ENCODE assay signal across 8 mouse cellular contexts in genomic region chr3:124274928-124275609, GRCm38 (mm10). TPM values are rescaled to one million over a fixed set of nuclear protein-coding genes. Genes with fewer than 3 reads are reported as not detected.
DNase-seq lines count a peak whose midpoint lies in the region; ATAC-seq and TF ChIP-seq lines count a peak whose summit lies in the region.
"Not testable (repeated sequence)": the region's sequence is repeated elsewhere in the genome, so short reads cannot be mapped to it uniquely, and the experiment has no call there.

No protein-coding gene starts in this region.

- H3K4me3 ChIP-seq in bone marrow macrophage, adult 2 months (ENCODE audit: insufficient read depth, low read length); hindbrain, postnatal 0 days (ENCODE audit: low read length): not testable (repeated sequence)

- H3K9ac ChIP-seq in hindbrain, postnatal 0 days (replicated peaks; ENCODE audit: low read length): not testable (repeated sequence)

- H3K27ac ChIP-seq in bone marrow macrophage, adult 2 months (ENCODE audit: insufficient read depth, low read depth, low read length); hindbrain, postnatal 0 days: not testable (repeated sequence)

- not testable (repeated sequence) for H3K27me3 ChIP-seq in hindbrain, postnatal 0 days (ENCODE audit: insufficient read depth, low read length)

- DNase-seq in 416B (ENCODE audit: low read depth): peak; percentile 51
- peak; percentile 78 for DNase-seq in embryo, embryonic 11 days
- peak; percentile 14 for DNase-seq in gastrocnemius, postnatal 14 days
- DNase-seq in hindbrain, postnatal 0 days (ENCODE audit: low spot score): peak; percentile 91
- peak; percentile 54 to 63 for DNase-seq in layer of hippocampus, postnatal 14 days (ENCODE audit: low spot score in 2 of 2)
- peak; percentile 19 for DNase-seq in lung, postnatal 14 days
- peak; percentile 72 for DNase-seq in retina, postnatal 1 day

- H3K36me3 ChIP-seq in hindbrain, postnatal 0 days (ENCODE audit: insufficient read depth, low read length): not testable (repeated sequence)

- not testable (repeated sequence) for H3K9me3 ChIP-seq in hindbrain, postnatal 0 days (ENCODE audit: low read length)

- intact Hi-C loops in gastrocnemius, postnatal 14 days (cut with DNase I; ENCODE audit: low total_unique reads): loop anchor here (5.0 kb wide), 1 partner anchor 753 kb away; no protein-coding TSS in a partner anchor

- H3K4me2 ChIP-seq in hindbrain, postnatal 0 days (ENCODE audit: low read depth, low read length): peak overlapping the region; percentile 42

- H3K4me1 ChIP-seq in bone marrow macrophage, adult 2 months (ENCODE audit: control insufficient read depth, insufficient read depth, low read length); hindbrain, postnatal 0 days (ENCODE audit: insufficient read depth, low read length): not testable (repeated sequence)

- 11% methylated on average over 13 of the region's 13 CpGs for WGBS in hindbrain, postnatal 0 days

- TF ChIP-seq POLR2A in bone marrow macrophage, adult 2 months (IDR thresholded peaks at IDR 0.05; ENCODE audit: borderline replicate concordance, low read depth, low read length): not testable (repeated sequence)

- TF ChIP-seq CTCF in bone marrow macrophage, adult 2 months (IDR thresholded peaks at IDR 0.05; ENCODE audit: low read depth, low read length): peak; percentile 74
- TF ChIP-seq CTCF in hindbrain, postnatal 0 days (IDR thresholded peaks at IDR 0.05; ENCODE audit: low read depth): peak; percentile 86

- not testable (repeated sequence) for ATAC-seq in hindbrain, postnatal 0 days

RNA-seq across cellular contexts. Expression of gene Tram1l1, which starts 45.6 kb away (rescaled TPM):
- polyA plus RNA-seq in bone marrow macrophage, adult 2 months (2012; ENCODE audit: insufficient read depth, insufficient read length, missing spikeins): not detected in 2 replicates
- total RNA-seq in gastrocnemius, postnatal 14 days (2021): under 1 TPM; 0.24 to 0.39 TPM
- 21.4 and 23.3 TPM in 2 replicates for total RNA-seq in hindbrain, postnatal 0 days (2014; rRNA removed)
- 39.8 and 41.9 TPM in 2 replicates for polyA plus RNA-seq in hindbrain, postnatal 0 days (2015; fragmentation: Nextera tagmentation; extraction: Ambion mirVana)
- total RNA-seq in layer of hippocampus, postnatal 14 days (2021): 10 to 100 TPM; 16.6 to 17.8 TPM

Comparison
In these comparisons a context has a peak if more than half of its experiments do, and no peak if none do; other contexts are left out.
1. DNase-seq: peak in every context shown above with its lines; median percentile 91 in hindbrain, postnatal 0 days; 78 in embryo, embryonic 11 days; 72 in retina, postnatal 1 day; 58 in layer of hippocampus, postnatal 14 days; 51 in 416B; 19 in lung, postnatal 14 days; 14 in gastrocnemius, postnatal 14 days.
2. RNA of gene Tram1l1, which starts 45.6 kb away (total RNA-seq): 21.4 to 23.3 TPM in hindbrain, postnatal 0 days and 16.6 to 17.8 TPM in layer of hippocampus, postnatal 14 days; 0.24 to 0.39 TPM in gastrocnemius, postnatal 14 days; every median in the first group is over 10 times any median in the second.